Mouse (Mus musculus) hindbrain, embryonic 14.5 days (tissue): ENCODE data around the gene Ccnt2. TPM values are rescaled to one million over a fixed set of nuclear protein-coding genes. Genes with fewer than 3 reads are reported as not detected.
A peak's percentile ranks its signal among the peaks of the same experiment; 100 is the strongest.

Experiments used
- ATAC-seq: fragments of 200-750 bp; cut with Nextera tagmentation; 2 replicates; pipeline ENCODE4 v1.8.0; 2017; ENCODE audit warnings: moderate number of reproducible peaks, mild to moderate bottlenecking, moderate TSS enrichment, moderate library complexity; ENCODE audit not compliant: low FRiP score
- DNase-seq: peaks from one replicate; pipeline ENCODE4 v3.0.0-alpha.2; 2015; ENCODE audit warnings: low spot score
- H3K27ac ChIP-seq: fragments of 300-500 bp; sonication (generic); 2 replicates; pipeline ENCODE4 v1.5.1; 2014; ENCODE audit warnings: mild to moderate bottlenecking, moderate library complexity
- H3K27me3 ChIP-seq: fragments of 300-500 bp; sonication (generic); 2 replicates; pipeline ENCODE4 v1.6.1; 2014; ENCODE audit warnings: mild to moderate bottlenecking, low read length, mixed read lengths; ENCODE audit not compliant: control insufficient read depth, insufficient read depth
- H3K36me3 ChIP-seq: fragments of 300-500 bp; sonication (generic); replicated peaks from 2 replicates; pipeline ENCODE4 v1.6.1; 2014; ENCODE audit not compliant: control insufficient read depth, insufficient read depth
- H3K4me1 ChIP-seq: fragments of 300-500 bp; sonication (generic); replicated peaks from 2 replicates; pipeline ENCODE4 v1.6.1; 2014; ENCODE audit warnings: antibody characterized with exemption, low read length, mixed read lengths; ENCODE audit not compliant: control insufficient read depth, insufficient read depth
- H3K4me2 ChIP-seq: fragments of 300-500 bp; sonication (generic); replicated peaks from 2 replicates; pipeline ENCODE4 v1.6.1; 2014; ENCODE audit warnings: mild to moderate bottlenecking, moderate library complexity
- H3K4me3 ChIP-seq: fragments of 300-500 bp; sonication (generic); replicated peaks from 2 replicates; pipeline ENCODE4 v1.5.1; 2014; ENCODE audit warnings: mild to moderate bottlenecking, low read length
- H3K9ac ChIP-seq: fragments of 300-500 bp; sonication (generic); 2 replicates; pipeline ENCODE4 v1.6.1; 2014
- H3K9me3 ChIP-seq: fragments of 300-500 bp; sonication (generic); 2 replicates; pipeline ENCODE4 v1.6.1; 2016; ENCODE audit warnings: low read length; ENCODE audit not compliant: control insufficient read depth
- WGBS: fragments of 180-500 bp; shearing (Covaris S2); extraction: QIAGEN DNeasy Blood & Tissue Kit; methylation state at CpG from one replicate; pipeline ENCODE4 v1.1.7; 2014; 5-methylcytosine and 5-hydroxymethylcytosine counted together
- polyA plus RNA-seq: library from polyadenylated mRNA; unstranded; fragments of >200 nt; fragmentation: Nextera tagmentation; extraction: Ambion mirVana; gene quantifications from 2 replicates; pipeline ENCODE4 v1.2.1, GENCODE M21; 2014

Ccnt2 gene
- polyA plus RNA-seq, 1 experiment from 2014 or later, result 83.4 TPM

- Histone ChIP-seq H3K4me1 (no peaks in the 10 kb centered on the region), H3K27me3 (no peaks in the 10 kb centered on the region), H3K4me3 (no peak overlapping the region), H3K9me3 (no peaks in the 10 kb centered on the region), H3K27ac (no peak overlapping the region), H3K36me3 (no peaks in the 10 kb centered on the region; the same call in 1 of the 2 replicates), H3K9ac (no peak overlapping the region), H3K4me2 (no peak overlapping the region)
- 66% methylated on average over 7 of the region's 7 CpGs for WGBS
- DNase-seq (no peak), ATAC-seq (no peak)
Observed at GRCm38 (mm10) chr1:127812929-127813328, 39.0 kb downstream of the Ccnt2 start.

DNA sequence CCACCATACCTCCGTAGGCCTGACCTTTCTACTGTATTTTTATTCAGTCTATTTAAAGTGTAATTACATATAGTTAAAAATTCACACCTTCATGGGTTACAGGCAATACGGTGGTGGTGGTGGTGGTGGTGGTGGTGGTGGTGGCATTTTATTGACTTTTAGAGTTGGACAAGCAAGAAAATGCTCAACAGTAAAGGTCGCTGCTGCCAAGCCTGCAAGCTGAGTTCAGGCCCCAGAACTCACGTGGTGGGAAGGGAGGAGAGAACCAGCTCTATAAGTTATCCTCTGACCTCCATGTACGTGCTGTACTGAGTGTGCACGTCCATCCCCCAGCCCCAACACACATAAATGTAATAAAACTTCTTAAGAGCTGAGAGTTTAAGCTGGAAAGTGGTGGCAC lies 42.4 kb downstream of the Ccnt2 start:
- ATAC-seq (no peak), DNase-seq (no peak)
- H3K4me2 ChIP-seq, result no peak overlapping the region

DNA sequence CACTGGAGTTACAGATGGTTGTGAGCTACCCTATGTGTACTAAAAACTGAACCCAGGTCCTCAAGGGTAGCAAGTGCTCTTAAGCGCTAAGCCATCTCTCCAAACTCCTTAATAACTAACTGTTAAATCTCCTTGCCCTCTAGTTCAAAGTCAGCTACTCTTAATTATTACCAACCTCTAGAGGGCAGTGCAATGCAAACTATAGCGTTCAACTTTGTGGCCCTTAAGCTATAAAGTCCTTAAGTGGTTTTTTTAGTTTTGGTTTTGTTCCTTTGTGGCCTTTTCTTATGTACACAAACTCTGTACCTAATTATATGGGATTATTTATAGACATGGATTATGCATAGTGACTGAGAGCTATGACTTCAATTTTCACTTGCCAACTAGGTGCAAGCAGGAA lies 53.4 kb downstream of the Ccnt2 start:
- Histone ChIP-seq H3K9me3 (no peaks in the 10 kb centered on the region), H3K36me3 (no peaks in the 10 kb centered on the region), H3K4me1 (no peaks in the 10 kb centered on the region), H3K27ac (no peak overlapping the region), H3K4me3 (no peak overlapping the region), H3K4me2 (no peak overlapping the region), H3K27me3 (no peaks in the 10 kb centered on the region), H3K9ac (no peak overlapping the region)
- ATAC-seq (no peak), DNase-seq (peak; percentile 85)
- 28% methylated on average over 2 of the region's 2 CpGs for WGBS

More for the DNA sequence above, 42.4 kb downstream of the Ccnt2 start:
- Histone ChIP-seq H3K4me3 (no peak overlapping the region), H3K27me3 (no peaks in the 10 kb centered on the region), H3K9ac (no peak overlapping the region), H3K4me1 (no peaks in the 10 kb centered on the region), H3K27ac (no peak overlapping the region), H3K9me3 (no peaks in the 10 kb centered on the region), H3K36me3 (no peaks in the 10 kb centered on the region)
- 87% methylated on average over 6 of the region's 6 CpGs for WGBS

DNA sequence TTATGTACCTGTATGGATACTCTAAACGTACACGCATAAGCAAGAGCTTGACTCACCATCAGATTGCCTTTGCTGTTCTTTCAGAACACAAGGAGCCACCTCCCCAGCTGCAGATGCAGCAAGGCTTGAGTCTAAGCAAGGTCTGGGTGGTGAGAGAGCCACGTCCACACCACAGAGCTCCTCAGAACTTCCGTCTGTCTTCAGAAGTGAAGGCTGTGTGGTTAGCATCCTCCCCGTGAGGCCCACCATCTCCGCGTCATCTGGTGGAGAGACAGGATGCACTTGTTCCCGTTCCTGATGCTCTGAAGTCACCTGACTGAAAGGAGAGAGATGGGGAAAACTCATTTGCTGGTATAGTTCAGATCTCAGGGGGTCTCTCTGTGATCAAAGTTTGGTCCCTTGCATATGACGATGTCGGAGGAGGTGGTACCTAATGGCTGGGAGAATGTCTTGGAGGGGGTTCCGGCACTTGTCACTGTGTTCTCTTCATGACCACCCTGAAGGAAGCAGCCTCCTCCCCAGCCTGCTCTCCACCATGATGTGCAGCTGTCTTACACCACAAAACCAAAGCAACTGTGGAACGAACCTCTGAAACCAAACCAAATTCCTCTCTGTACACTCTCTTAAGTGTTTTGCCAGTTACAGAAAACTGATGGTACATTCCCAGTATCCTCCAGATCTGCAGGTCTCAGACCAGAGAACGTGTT lies 56.4 kb downstream of the Ccnt2 start:
- no peak overlapping the region for H3K9ac ChIP-seq
- no peak overlapping the region for H3K4me3 ChIP-seq
- WGBS, result 90% methylated on average over 13 of the region's 13 CpGs
- H3K9me3 ChIP-seq, result no peaks in the 10 kb centered on the region
- ATAC-seq (no peak), DNase-seq (no peak)
- H3K27ac ChIP-seq, result no peak overlapping the region
- no peaks in the 10 kb centered on the region for H3K27me3 ChIP-seq
- H3K4me2 ChIP-seq, result no peak overlapping the region
- H3K36me3 ChIP-seq, result no peaks in the 10 kb centered on the region
- H3K4me1 ChIP-seq, result no peaks in the 10 kb centered on the region

- Histone ChIP-seq H3K4me3 (no peak overlapping the region), H3K4me1 (no peaks in the 10 kb centered on the region), H3K36me3 (no peaks in the 10 kb centered on the region), H3K9me3 (no peaks in the 10 kb centered on the region), H3K27me3 (no peaks in the 10 kb centered on the region), H3K9ac (no peak overlapping the region), H3K27ac (no peak overlapping the region), H3K4me2 (no peak overlapping the region)
- no peak for ATAC-seq
- DNase-seq, result no peak
- WGBS, result 64% methylated on average over 2 of the region's 2 CpGs
Observed at GRCm38 (mm10) chr1:127833714-127834113, 59.8 kb downstream of the Ccnt2 start.

DNA sequence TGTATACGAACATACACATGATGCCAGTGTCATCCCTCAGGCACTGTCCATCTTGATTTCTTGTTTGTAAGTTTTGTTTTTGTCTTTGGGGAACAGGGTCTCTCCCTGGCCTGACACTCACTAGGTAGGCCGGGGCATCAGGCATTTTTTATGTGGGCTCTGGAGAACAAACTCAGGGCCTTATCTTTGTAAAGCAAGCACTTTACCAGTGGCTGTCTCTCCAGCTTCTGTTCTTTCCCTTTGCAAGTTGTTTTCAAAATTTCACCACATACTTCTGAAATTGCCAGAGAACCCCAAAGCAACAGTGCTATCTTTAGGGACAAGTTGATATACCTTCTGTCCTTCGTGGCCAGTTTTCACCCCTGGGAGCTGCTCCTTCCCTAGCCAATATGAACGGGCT lies 60.2 kb downstream of the Ccnt2 start:
- no peak for DNase-seq
- no peak overlapping the region for H3K4me3 ChIP-seq
- WGBS, result 83% methylated on average over 4 of the region's 4 CpGs

DNA sequence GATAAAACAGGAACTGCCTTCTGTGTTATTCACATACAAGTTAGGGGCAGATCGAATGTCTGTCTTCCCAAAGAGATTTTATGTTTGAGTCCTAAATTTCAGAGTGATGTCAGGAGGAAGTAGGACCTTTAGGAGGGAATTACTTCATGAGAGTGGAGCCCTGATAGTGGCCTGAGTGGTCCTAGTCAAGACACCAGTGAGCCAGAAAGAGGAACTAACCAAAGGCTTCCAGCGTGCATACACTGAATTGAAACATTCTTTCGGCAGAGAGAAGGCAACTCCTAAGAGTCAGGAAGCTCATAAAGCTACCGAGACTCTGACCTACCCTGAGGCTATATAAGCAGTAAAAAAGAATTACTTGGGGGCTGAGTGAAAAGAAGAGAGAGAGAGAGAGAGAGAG lies 62.7 kb downstream of the Ccnt2 start:
- Histone ChIP-seq H3K9me3 (no peaks in the 10 kb centered on the region), H3K9ac (no peak overlapping the region), H3K4me3 (no peak overlapping the region), H3K36me3 (no peaks in the 10 kb centered on the region), H3K4me1 (no peaks in the 10 kb centered on the region), H3K4me2 (no peak overlapping the region), H3K27me3 (no peaks in the 10 kb centered on the region), H3K27ac (no peak overlapping the region)
- WGBS, result 75% methylated on average over 4 of the region's 4 CpGs
- DNase-seq (no peak), ATAC-seq (no peak)

More for the DNA sequence above, 60.2 kb downstream of the Ccnt2 start:
- ATAC-seq, result no peak
- Histone ChIP-seq H3K4me2 (no peak overlapping the region), H3K27ac (no peak overlapping the region), H3K9me3 (no peaks in the 10 kb centered on the region), H3K27me3 (no peaks in the 10 kb centered on the region), H3K9ac (no peak overlapping the region), H3K36me3 (no peaks in the 10 kb centered on the region), H3K4me1 (no peaks in the 10 kb centered on the region)

DNA sequence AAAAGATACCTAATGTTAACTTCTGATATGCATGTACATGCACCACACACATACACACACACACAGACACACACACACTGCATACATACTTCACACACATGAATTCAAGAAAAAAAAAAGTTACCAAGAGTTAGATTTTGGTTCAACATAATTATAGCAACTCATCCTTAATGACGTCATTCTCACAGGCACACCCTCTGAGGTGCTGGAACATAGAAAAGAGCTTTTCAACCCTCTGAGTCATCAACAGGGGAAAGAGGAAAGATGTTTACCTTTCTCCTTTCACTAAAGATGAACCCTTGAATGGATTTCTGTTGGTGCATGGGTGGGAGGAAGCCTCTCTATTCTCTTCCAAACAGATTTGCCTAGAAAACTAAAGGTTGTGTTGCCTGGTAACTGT lies 64.6 kb downstream of the Ccnt2 start:
- DNase-seq (no peak), ATAC-seq (no peak)
- Histone ChIP-seq H3K9ac (no peak overlapping the region), H3K4me2 (no peak overlapping the region), H3K27ac (no peak overlapping the region), H3K27me3 (no peaks in the 10 kb centered on the region), H3K9me3 (no peaks in the 10 kb centered on the region), H3K36me3 (no peaks in the 10 kb centered on the region), H3K4me1 (no peaks in the 10 kb centered on the region), H3K4me3 (no peak overlapping the region)
- WGBS, result 84% methylated on average over 1 of the region's 1 CpGs

GRCm38 (mm10) chr1:127845472-127845871 lies 71.5 kb downstream of the Ccnt2 start:
- Histone ChIP-seq H3K27ac (no peak overlapping the region), H3K9ac (no peak overlapping the region), H3K9me3 (no peaks in the 10 kb centered on the region), H3K4me3 (no peak overlapping the region), H3K4me1 (no peaks in the 10 kb centered on the region), H3K27me3 (no peaks in the 10 kb centered on the region), H3K4me2 (no peak overlapping the region), H3K36me3 (no peaks in the 10 kb centered on the region)
- ATAC-seq (no peak), DNase-seq (no peak)
- WGBS, result 82% methylated on average over 5 of the region's 5 CpGs
